Mouse (Mus musculus) left cerebral cortex, adult 18-20 months (tissue): ENCODE data around the gene Tbck. TPM values are rescaled to one million over a fixed set of nuclear protein-coding genes. Genes with fewer than 3 reads are reported as not detected.

Experiments
- DNase-seq, 2 experiments: peaks; one replicate each; pipeline ENCODE4 v3.0.0; 2021 to 2022; ENCODE audit warnings: low spot score in 2 of 2, mixed read lengths in 1 of 2
- total RNA-seq, 2 experiments: library from RNA; stranded (reverse); gene quantifications; 2 replicates each; pipeline ENCODE4 v1.2.3; 2021

Gene Tbck
- total RNA-seq, 2 experiments from 2014 or later, result 32.6 to 34.1 TPM

DNA sequence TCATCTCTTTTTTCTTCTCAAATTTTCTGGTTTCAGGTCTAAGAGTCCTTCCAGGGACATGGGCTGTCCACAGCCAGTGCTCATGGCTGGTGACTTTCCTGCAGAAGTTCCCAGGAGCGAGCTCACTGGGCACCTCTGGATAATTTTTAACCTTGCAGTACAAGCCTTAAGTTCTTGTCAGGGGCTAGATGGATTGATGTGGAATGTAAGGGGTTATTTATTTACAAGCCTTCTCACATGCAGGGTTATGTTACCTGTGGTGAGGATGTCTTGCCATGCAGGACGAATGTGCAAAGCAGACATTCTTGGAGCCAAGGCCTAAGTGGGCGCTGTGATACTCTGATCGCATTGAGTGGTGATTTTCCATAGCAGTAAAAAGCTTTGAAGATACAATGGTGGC is 181.7 kb downstream of the Tbck start:
- DNase-seq, result no peak

DNA sequence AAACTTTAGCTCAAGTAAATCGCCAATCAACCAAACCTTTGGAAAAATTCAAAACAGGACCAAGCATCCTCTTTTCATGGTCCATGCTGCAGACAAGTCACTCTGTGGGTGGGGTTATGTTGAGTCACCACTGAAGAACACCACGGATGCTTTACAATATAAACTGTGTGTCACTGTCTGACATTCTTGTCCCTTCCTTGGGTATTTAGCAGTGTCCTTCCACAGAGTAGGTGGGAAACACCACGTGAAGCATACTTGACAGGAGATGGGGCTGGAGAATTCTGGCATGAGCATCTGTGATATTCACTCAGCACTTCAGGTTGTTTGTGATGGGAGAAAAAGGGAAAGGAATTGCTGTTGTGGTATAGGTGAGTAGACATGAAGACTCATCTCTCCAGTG is 183.0 kb downstream of the Tbck start:
- DNase-seq, result no peak

DNA sequence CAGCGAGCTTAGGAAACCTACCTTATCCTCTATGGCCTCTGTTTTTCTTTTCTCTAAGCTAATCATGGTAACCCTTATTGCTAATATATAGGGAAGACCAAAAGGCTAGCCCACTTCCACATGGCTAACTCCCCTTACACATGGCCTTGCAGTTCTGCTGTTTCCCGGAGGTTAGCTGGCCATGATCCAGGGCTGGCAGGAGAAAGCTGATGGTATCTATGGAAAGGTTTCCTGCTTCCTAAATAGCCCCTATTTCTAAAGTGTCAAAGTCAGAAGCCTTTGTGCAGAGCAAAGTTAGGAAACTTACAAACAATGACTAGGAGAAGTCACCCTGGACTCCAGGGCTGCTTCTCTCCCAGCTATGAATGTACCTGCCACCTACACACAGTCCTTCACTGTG is 184.9 kb downstream of the Tbck start:
- no peak for DNase-seq

DNA sequence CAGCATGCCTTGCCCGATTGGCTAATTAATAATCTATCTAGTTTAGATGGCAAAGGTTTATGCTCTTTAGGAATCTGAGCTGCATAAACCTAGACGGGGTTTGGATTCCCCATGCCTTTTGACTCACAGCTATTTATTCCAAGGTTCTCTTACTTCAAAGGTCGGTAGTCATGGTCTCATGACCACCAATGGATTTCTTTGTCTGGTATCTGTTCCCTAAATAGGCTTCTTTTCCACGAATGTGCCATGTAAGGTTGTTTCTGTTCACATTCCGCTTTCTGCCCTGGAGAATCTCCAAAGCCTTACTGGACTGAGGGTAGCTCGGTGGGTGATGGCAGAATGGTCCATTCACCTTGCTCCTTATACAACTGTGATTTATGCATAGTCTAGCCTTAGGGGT is 186.1 kb downstream of the Tbck start:
- no peak for DNase-seq

DNA sequence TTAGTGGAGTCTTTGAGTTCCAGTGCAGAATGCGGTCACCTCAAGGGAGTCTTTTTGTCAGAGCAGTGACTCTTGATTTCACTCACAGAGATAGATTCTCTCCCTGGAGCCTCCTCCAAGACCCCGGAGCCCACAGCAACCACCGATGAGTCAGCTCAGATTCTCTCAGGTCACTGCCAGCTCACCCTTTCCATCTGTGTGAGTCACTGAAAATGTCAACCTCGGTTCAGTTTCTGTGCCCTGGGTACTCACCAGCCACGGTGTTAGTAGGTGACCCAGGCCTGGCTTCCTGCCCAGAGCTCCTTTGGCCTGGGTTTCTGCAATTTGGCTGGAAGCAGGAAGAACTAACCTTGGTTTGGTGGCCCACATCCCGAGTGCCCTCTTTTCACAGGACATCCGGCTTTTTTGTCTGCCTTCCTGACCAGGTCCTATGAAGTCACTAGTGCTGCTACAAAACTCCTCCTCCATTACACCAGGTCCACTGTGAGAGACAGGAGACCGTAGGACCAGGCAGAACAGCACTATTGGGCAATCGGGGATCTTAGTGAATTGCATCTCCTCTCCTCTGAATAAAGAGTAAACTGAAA is 187.5 kb downstream of the Tbck start:
- no peak for DNase-seq

DNA sequence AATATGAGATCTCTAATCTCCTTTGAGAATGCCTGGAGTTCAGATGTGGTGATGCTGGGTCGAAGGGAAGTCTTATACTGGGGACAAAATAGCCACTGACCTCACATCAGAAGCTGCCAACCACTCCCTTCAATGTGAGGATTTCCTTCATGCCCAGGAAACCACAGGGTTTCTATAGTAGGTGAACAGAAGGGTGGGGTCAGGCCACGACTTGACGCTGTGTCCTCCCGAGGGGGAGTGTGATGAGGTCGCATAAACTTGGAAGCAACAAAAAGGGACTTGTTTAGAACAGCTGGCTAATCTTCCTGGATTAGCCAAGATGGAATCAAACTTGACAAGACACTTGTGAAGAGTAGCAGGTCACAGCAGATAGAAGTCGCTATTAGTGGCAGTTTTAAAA is 189.3 kb downstream of the Tbck start:
- no peak for DNase-seq

DNA sequence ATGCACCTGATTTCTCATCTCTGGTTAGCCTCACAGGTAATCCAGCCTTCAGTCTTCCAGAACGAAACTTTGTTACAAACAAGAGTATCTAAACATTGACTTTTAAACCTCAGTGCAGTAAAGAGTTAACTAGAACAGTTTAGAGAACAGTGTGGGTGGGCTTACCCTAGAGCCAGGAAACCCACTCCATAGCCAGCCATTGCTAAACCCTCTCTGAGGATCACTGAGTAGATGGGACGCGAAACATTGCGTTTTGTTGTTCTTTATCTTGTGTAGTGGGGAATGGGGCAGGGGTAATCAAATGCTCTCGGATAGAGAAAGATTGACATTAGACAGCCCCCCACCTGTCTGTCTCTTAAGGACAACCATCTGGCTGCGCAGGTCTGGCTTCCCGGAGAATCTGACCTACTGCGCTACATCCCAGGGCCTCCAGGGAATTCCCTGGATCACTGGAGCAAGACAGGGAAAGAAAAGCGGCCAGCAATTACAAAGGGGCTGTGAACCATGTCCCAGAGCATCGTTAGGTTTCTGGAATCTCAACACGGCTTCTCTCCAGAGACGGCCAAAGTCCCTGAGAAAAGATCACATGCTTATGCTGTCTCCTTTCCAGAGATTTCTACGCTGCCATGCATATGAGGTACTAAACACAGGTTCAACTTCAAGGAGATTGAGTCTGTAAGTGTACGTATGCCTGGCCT is 192.2 kb downstream of the Tbck start:
- no peak for DNase-seq

DNA sequence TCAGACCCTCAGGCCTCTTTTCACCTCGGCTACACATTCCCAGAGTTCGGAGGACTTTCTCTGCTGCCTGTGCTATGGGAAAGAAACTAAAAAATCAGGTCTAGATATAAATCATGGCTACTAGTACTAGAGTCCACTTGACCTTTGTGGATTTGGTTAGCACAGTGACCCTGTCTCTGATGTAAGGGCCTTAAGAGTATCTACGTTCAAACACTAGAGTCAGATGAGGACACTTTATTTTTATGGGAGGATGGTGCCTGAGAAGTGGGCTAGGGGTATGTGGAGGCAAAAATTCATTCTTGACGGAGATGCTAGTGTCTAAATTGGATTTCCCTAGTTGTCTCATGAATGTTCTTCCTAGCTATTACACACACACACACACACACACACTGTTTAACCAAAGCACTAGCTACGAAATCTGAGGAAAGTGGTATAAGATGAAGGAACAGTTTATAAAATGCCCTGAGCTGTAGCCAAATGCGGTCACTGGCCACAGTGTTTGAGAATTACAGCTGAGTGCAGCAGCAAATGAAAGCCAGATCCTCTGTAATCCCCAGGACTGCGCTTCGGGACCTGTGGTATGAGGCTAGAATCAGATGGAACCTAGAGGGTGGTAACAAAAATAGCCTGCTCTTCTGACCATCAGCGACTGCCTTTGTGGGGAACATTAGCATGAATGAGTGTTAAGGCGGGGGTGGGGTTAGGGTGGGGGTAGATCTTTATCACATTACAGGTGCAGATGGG is 193.2 kb downstream of the Tbck start:
- no peak for DNase-seq

DNA sequence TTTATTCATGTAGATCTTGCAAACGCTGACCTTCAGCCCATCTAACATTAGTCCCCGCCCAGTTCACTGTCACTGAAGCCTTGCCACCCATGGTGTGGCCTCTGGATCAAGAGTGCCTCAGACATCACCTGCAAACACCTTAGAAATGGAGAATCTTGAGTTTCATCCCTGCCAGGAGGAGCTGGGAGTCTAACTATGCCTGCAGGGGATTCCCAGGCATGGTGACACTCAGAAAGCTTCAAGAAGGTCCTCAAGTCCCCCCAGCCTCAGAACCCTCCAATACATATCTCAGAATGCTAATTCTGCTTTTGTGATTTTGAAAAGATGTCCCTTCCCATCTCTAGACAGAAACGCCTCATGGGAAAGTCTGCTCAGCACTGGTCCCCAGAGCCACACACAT is 196.4 kb downstream of the Tbck start:
- no peak for DNase-seq

DNA sequence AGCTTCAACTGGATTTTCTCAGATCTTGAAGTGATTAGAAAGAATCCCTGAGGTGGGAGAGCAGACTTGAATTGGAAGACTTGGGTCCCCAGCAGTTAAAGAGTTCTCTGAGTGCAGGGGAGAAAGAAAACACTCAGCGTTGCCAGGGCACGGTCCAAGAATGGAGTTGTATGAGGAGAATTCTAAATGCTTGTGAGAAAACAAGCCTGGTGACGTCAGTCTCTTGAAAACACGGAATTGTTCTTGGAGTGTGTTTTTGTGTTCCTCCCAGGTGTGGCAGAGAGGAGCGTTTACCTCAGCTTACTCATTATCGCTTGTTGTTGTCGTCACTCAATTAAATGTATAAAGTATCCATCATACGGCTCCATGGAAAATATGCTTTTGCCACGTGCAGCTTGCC is 196.9 kb downstream of the Tbck start:
- no peak for DNase-seq

DNA sequence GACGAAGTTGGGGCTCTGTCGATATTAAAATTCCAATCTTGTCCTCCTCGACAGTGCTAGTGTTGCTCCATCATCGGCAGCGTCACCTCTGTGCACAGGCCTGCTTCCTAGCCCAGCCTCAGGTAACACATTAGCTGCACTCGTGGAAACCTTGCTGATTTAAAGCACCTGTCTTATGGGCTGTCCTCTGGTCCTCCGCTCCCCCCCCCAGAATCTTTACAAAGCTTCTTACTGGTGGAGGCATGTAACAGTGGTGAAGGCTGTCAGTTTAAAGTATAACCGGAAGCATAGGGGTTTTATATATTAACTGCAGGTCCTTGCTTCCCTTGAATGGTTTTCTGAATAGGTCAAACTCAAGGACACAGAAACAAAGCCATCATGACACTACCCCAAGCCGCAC is 199.3 kb downstream of the Tbck start:
- DNase-seq, result no peak

DNA sequence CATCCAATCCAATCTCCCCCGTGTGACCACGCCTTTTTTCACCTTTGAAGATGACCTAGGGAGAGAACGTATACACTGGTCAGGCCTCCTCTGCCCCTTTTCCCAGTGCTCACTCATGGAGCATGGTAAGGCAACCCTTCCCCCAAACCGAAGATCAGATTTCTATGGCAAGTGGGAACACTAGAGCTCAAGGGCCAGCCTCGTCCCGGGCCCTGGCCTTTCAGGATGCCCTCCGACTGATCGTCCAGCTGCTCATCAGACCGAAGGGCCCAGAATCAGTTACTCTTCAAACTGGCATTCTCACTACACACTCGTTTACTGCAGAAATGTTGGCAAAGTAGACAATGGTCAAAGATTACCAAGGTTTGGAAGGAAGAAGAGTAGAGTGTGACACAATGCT is 200.5 kb downstream of the Tbck start:
- no peak for DNase-seq

DNA sequence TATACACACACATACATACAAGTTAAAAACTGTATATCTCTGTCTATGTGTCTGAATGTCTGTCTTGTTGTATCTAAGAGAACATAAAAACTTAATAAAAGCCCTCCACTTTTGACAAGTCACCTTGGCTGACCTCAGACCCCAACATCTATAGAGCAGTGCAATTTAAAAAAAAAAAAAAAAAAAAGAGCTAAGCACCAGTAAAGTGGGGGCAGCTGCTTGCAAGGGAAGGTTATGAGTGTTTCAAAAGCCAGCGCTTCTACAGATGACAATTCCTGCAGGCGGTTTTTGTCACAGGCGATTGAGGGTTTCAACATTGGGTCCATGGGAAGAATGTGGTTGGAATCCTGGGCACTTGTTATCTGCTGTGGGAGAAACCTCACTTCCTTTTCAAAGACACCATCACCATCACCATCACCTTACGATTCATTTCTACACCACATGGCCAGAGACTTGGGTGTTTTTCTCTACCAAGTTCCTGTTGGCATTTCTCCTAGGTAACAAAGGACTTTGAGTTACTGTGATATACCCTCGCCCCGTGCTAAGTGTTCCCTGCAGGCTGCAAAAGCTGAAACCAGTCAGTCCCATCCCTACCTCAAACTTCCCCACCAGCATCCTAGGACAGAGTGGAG is 202.6 kb downstream of the Tbck start:
- DNase-seq, result no peak

DNA sequence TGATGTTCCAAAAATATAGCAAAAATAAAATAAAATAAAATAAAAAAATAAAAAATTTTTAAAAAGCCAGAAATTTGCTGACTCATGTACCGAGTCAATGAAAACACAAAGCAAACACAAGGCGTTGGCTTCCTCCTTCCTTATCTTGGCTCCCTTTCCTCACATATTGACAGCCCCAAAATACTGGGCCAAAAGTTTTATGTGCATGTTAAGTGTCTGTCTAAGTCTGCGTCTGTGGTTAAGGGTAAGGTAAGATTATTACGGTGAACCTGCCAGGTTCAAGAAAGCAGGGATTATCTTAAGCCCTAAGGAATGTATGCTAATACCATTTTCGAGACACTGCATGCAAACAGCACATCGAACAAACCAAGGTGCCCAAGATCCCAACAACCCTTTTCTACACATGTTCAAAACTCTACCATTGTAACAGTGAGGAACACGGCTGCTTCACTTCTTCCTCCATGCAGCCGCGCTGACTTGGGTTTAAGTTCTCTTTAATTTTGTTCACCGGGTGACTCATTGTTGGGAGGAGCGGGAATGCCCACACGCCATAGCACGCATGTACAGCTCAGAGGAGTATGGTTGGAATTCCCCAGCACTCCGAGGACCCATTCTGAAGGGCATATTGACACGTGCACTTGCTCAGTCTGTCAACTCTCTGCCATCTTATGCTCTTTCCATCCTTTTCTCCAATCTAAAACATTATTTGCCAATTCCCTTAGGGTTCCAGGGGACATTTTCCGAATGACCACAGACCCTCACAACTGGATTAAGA is 203.3 kb downstream of the Tbck start:
- no peak for DNase-seq

Other genes starting within 250 kb of the Tbck start
- not detected for gene Gimd1, start 54.3 kb upstream of the Tbck start, total RNA-seq
- 10 to 100 TPM; 51.2 to 54.8 TPM for gene Aimp1, start 226 bp downstream of the Tbck start, total RNA-seq